Mouse (Mus musculus) activated CD4-positive, CD25-positive, alpha-beta regulatory T cell, adult 4 months (primary cell): ENCODE measurements around the gene Zfp28. TPM values are rescaled to one million over a fixed set of nuclear protein-coding genes. Genes with fewer than 3 reads are reported as not detected.
"Not testable (repeated sequence)": the region's sequence is repeated elsewhere in the genome, so short reads cannot be mapped to it uniquely, and the experiment has no call there.

Experiments
- ATAC-seq: one replicate; pipeline ENCODE4 v1.8.0; 2017
- polyA plus RNA-seq, 2 experiments: library from polyadenylated mRNA; unstranded; fragments of 100-300 nt; shearing (Covaris generic); gene quantifications; one replicate each; pipeline ENCODE4 v1.2.1; 2017

Zfp28 gene
- 1 to 10 TPM; 1.9 to 5.9 TPM for polyA plus RNA-seq

DNA sequence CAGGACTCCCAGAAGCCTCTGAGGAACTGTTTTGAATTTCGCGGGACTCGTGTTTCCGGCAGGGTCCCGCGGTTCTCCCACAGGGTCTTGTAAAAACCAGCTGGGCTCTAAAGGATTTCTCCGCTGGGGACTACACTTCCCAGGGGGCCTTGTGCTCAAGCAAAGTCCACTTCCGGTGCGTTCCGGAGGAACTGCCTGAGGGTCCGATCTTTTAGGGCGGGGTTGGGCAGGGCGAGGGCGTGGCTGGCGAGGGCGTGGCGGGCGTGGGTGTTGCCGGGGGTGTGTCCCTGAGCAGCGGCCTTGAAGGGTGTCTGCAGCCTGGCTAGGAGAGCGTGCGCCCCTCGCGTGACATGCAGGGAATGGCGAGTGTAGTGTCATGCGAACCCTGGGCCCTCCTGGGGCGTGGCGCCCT lies at the start of gene Zfp28:
TSS of gene Zfp28 (plus strand) at position 252 of the 412 bp plus-strand sequence.
- peak; percentile 90 for ATAC-seq

- no peak for ATAC-seq
Observed at GRCm38 (mm10) chr7:6339865-6340264, 43.2 kb upstream of the Zfp28 start.

GRCm38 (mm10) chr7:6343501-6344071 lies 39.5 kb upstream of the Zfp28 start, which contains the start of gene Gm3854:
Gene Gm3854 (plus strand): TSS chr7:6343759.
- peak; percentile 49 for ATAC-seq

DNA sequence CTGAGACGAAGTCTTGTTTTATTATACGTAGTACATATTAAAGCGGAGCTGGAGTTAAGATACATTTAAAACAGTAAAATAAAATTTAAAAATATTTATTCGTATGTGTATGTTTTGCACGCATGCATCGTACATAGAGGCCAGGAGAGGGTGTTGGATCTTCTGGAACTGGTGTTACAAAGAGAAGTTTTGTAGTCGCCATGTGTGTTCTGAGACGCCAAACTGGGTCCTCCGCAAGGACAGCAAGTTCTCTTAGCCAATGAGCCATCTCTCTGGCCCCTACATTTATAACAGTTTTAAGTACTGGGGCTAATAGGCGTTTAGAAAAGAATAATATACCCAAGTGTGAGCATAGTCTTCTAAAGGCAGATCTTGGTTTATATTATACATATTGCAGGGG lies 39.0 kb upstream of the Zfp28 start:
- ATAC-seq = no peak

DNA sequence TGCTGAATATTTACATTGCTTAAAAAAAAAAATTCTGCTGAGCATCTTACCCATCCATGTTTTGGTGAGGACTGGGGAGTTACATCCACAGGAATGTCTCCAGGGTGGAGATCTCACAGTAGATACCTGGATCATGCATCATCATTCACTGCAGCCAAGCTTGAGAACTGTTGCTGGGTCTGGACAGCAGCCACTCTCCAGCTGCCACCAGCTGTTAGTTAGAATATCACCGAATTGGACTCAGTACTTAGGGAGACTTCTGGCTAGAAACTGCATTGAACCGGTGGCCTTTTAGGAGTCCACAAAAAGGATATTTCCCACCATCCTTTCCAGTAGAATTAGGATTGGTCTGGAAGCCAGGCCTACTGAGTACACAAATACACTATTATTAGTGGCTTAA lies 25.0 kb upstream of the Zfp28 start:
- no peak for ATAC-seq

DNA sequence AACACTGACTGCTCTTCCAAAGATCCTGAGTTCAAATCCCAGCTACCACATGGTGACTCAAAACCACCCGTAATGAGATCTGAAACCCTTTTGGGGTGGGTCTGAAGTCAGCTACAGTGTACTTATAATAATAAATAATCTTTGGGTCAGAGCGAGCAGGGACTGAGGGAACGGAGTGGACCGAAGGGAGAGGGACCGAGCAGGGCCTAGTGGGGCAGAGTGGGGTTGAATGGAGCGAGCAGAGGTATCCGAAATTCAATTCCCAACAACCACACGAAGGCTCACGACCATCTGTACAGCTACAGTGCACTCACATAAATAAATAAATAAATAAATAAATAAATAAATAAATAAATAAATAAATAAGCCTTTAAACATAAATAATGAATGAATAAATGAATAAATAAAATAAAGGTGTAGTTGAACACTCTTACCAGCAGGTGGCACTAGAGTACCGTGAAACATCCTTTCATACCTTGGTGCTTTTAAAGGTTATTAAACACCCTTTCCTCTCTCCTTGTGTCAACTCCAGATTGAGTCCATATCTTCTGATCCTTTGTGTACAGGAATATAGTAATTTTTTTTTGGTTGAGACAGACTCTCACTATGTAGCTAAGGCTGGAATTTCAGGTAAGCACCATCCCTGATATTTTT lies 24.0 kb upstream of the Zfp28 start:
- no peak for ATAC-seq

GRCm38 (mm10) chr7:6360477-6361060 lies 22.5 kb upstream of the Zfp28 start:
- no peak for ATAC-seq

DNA sequence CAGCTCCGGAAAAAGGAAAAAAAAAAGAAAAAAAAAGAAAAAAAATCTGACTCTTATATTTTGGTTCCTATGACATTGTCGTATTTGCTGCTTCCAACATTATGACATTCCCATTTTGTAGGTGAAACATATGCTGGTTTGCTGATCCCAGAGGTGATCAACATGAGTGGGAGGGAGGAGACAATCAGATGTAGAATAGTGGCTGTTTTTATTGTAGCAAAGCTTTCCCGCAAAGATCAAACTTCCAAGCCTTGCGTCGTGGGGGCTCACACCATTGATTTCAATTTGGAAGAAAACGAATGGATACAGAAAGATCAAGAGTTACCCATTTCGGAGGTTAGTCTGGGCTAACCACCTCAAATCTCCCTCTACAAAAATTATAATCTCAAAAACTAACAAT lies 21.3 kb upstream of the Zfp28 start:
- ATAC-seq = no peak

DNA sequence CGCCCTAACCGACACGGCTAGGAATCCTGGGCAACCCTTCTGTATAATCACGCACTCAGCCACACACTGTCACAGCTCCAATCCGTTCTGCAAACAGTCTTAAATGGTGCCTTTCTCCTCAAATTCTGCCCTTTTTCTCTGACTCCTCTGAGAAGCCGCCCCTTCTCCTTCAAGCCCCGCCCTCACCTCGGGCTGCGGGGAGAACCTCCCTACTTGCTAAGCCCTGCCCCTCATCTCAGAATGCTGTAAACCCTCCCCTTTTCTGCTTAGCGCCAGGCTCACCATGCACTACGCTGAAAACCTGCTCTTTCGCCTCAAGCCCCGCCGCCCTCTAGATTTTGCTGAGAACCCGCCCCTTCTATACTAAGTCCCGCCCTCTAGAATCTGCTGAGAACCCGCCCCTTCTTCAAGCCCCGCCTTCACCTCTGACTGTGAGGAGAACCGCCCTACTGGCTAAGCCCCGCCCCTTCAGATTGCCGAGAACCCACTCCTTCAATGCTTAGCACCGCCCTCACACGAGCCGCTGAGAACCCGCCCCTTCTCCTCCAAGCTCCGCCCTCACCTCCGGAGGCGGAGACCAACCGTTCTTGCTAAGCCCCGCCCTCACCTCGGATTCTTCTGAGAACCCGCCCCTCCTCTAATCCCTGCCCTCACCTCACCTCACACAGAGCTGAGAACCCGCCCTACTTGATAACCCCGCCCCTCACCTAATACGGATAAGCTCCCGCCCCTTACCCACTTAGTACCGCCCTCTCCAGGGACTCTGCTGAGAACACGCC lies 20.6 kb upstream of the Zfp28 start:
- ATAC-seq = peak; percentile 74

DNA sequence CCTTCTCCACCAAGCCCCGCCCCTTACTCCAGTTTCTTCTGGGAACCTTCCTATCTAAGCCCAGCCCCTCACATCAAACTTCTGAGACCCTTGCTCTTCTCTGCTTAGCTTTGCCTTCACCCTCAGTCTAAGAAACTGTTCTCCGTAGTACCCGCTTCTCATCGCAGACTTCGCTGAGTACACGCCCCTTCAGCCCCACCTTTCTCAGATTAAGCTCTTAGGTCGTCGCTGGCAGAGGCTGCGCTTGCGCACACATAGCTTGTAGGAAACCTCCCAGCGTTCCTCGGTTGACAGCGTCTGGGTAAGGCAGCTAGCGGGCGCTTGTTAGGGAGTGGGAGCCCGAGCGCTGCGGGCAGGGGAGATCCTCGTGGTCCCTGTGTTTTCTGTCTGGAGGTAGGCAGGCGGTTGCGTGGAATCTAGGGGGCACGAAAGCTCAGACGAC lies 20.0 kb upstream of the Zfp28 start, which contains the start of gene Zfp78:
TSS of gene Zfp78 (plus strand) at position 234 of the 442 bp plus-strand sequence.
- peak; percentile 66 for ATAC-seq

DNA sequence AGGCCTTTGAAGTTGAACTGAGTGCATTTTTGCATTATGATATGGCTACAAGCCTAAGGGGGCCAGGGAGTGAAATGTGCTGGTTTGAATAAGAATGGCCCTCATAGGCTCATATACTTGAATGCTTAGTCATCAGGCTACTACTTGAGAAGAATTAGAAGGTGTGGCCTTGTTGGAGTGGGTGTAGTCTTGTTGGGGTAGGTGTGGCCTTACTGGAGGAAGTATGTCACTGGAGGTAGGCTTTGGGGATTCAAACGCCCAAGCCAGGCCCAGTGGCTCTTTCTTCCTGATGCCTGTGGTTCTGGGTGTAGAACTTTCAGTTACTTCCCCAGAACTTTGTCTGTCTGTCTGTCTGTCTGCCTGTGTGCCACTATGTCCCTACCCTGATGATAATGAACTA lies 18.3 kb upstream of the Zfp28 start:
- ATAC-seq = no peak

- ATAC-seq = no peak
Observed at GRCm38 (mm10) chr7:6367185-6367584, 15.9 kb upstream of the Zfp28 start.

GRCm38 (mm10) chr7:6368146-6368545 lies 14.9 kb upstream of the Zfp28 start:
- not testable (repeated sequence) for ATAC-seq

GRCm38 (mm10) chr7:6369460-6369859 lies 13.6 kb upstream of the Zfp28 start:
- ATAC-seq = no peak

GRCm38 (mm10) chr7:6372993-6373392 lies 10.1 kb upstream of the Zfp28 start:
- no peak for ATAC-seq

- ATAC-seq = no peak
Observed at GRCm38 (mm10) chr7:6378441-6378840, 4.7 kb upstream of the Zfp28 start.

DNA sequence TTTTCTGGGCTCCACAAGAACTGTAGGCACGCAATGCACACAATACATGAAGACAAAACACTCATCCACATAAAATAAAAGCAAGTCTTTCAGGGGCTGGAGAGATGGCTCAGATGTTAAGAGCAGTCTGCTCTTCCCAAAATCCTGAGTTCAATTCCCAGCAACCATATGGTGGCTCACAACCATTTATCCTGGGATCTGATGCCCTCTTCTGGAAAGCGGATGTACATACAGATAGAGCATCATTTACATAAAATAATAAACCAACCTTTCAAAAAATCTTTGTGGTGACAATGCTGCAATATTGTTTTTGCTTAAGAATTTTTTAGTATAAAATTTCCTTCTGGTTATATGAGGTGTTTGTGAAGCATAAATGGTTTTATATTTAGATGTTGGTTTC lies 1.7 kb upstream of the Zfp28 start:
- ATAC-seq = no peak

- no peak for ATAC-seq
Observed at GRCm38 (mm10) chr7:6384011-6384410, 916 bp downstream of the Zfp28 start.

DNA sequence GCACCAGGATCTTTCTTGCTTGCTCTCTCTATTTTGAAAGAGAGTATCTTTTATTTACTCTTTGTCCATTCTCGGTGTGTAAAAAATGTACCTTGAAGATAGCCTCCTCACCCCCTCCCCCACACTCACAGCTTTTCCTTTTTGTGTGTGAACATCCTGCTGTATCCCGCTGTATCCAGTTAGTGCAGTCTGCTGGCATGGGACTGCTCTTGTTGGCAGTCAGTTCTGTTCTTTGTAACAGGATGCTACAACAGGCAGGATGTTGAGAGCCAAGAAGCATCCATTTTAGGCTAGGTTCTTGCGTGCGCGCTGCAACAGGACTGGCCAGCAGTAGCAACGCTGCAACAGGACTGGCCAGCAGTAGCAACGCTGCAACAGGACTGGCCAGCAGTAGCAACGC lies 3.9 kb downstream of the Zfp28 start:
- no peak for ATAC-seq

GRCm38 (mm10) chr7:6388971-6389370 lies 5.9 kb downstream of the Zfp28 start:
- ATAC-seq = no peak

GRCm38 (mm10) chr7:6389449-6389848 lies 6.4 kb downstream of the Zfp28 start:
- ATAC-seq = no peak

DNA sequence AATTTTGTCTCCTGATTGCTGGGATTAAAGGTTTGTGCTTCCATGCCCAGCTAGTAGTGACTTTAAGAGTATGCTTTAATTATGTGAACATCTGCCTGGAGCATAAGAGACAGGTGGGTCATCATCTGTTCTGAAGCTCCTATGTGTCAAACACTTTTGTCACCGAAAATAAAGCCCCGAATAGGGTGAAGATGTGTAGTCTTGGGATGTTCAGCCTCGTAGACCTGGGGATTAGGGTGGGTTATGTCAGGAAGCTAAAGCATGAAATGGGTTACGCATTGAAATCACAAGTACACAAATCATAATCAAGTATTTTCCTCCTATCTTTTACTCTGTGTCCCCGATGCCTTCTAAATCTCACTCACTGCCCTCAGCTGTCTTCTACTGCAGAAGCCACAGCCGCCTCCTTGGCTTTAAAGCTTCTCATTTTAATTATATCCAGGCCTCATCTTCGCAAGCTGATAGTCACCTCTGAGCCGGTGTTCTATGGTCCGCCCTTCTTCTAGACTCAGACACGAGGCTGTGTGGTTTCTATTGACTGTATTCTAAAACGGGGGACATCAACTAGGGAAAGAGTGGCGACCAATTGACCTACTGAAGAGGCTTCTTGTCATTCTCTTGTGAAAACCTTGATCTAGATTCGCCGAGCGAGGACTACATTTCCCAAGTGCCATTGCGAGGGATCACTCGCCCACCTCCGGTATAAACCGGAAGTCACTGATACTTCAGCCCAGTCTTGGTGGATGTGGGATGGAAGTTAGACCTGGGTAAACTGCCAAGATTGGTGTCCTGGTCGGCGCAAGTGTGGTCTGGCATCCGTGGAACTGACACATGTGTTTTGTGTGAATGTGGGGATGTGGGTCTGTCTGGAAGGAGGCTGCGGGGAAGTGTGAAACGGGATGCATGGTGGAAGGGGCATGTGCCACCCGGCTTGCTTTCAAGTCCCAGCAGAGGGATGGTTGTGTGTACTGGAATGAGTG lies 15.2 kb downstream of the Zfp28 start, which contains the start of gene Smim17:
TSS of gene Smim17 (plus strand) at position 720 of the 980 bp plus-strand sequence.
- ATAC-seq = peak; percentile 96
